Mouse (Mus musculus): ENCODE measurements around the gene Gm10334. TPM values are rescaled to one million over a fixed set of nuclear protein-coding genes. Genes with fewer than 3 reads are reported as not detected.
"Not testable (repeated sequence)": the region's sequence is repeated elsewhere in the genome, so short reads cannot be mapped to it uniquely, and the experiment has no call there.

Gm10334 gene
- polyA plus RNA-seq (2015; fragmentation: Nextera tagmentation; extraction: Ambion mirVana) = not detected in 2 replicates

- not testable (repeated sequence) for H3K4me2 ChIP-seq; H3K4me1 ChIP-seq; H3K36me3 ChIP-seq; H3K27ac ChIP-seq (replicated peaks); H3K9me3 ChIP-seq (replicated peaks); ATAC-seq (ENCODE audit: low FRiP score); H3K4me3 ChIP-seq (replicated peaks); H3K27me3 ChIP-seq (replicated peaks); H3K9ac ChIP-seq (replicated peaks)
Measured at GRCm38 (mm10) chr6:41446045-41446444, at the start of gene Gm10334. Gm10334 (minus strand) TSS chr6:41446145.

GRCm38 (mm10) chr6:41458632-41459031, 12.7 kb upstream of the Gm10334 start, which contains the start of gene Prss1:
Prss1 (plus strand) TSS chr6:41458932.
- H3K4me3 ChIP-seq (replicated peaks); ATAC-seq (ENCODE audit: low FRiP score); H3K27ac ChIP-seq (replicated peaks): not testable (repeated sequence)

GRCm38 (mm10) chr6:41442261-41442660, 3.7 kb downstream of the Gm10334 start:
- not testable (repeated sequence) for ATAC-seq (ENCODE audit: low FRiP score); H3K27me3 ChIP-seq (replicated peaks); H3K9ac ChIP-seq (replicated peaks); H3K27ac ChIP-seq (replicated peaks); H3K4me3 ChIP-seq (replicated peaks); H3K4me1 ChIP-seq; H3K9me3 ChIP-seq (replicated peaks); H3K4me2 ChIP-seq; H3K36me3 ChIP-seq
- 89% methylated on average over 2 of the region's 2 CpGs for WGBS

More at GRCm38 (mm10) chr6:41458632-41459031, 12.7 kb upstream of the Gm10334 start, which contains the start of gene Prss1:
- H3K4me2 ChIP-seq; H3K4me1 ChIP-seq; H3K27me3 ChIP-seq (replicated peaks); H3K36me3 ChIP-seq; H3K9me3 ChIP-seq (replicated peaks); H3K9ac ChIP-seq (replicated peaks): not testable (repeated sequence)

Other genes with a start within 250 kb of the Gm10334 start
- gene Try4, start 143.9 kb downstream of the Gm10334 start, polyA plus RNA-seq (2015; fragmentation: Nextera tagmentation; extraction: Ambion mirVana) = 0.72 TPM in 1 of 2 replicates, not detected in the other
- gene Try5, start 129.3 kb downstream of the Gm10334 start, polyA plus RNA-seq (2015; fragmentation: Nextera tagmentation; extraction: Ambion mirVana) = 0.27 and 0.79 TPM in 2 replicates
- gene Try10, start 92.0 kb downstream of the Gm10334 start, polyA plus RNA-seq (2015; fragmentation: Nextera tagmentation; extraction: Ambion mirVana) = 2.6 TPM in 1 of 2 replicates, not detected in the other
- 0.34 TPM in 1 of 2 replicates, not detected in the other for gene Prss3, start 68.5 kb downstream of the Gm10334 start, polyA plus RNA-seq (2015; fragmentation: Nextera tagmentation; extraction: Ambion mirVana)
- gene Gm5771, start 53.8 kb downstream of the Gm10334 start, polyA plus RNA-seq (2015; fragmentation: Nextera tagmentation; extraction: Ambion mirVana) = 0.47 TPM in 1 of 2 replicates, not detected in the other
- 2.3 TPM in 1 of 2 replicates, not detected in the other for gene Prss1, start 12.8 kb upstream of the Gm10334 start, polyA plus RNA-seq (2015; fragmentation: Nextera tagmentation; extraction: Ambion mirVana)
- 1.3 TPM in 1 of 2 replicates, not detected in the other for gene Prss2, start 75.6 kb upstream of the Gm10334 start, polyA plus RNA-seq (2015; fragmentation: Nextera tagmentation; extraction: Ambion mirVana)
- 38.0 and 46.7 TPM in 2 replicates for gene Ephb6, start 159.3 kb upstream of the Gm10334 start, polyA plus RNA-seq (2015; fragmentation: Nextera tagmentation; extraction: Ambion mirVana)
- 0.84 and 1.0 TPM in 2 replicates for gene Trpv6, start 190.3 kb upstream of the Gm10334 start, polyA plus RNA-seq (2015; fragmentation: Nextera tagmentation; extraction: Ambion mirVana)
- not detected in 2 replicates for gene Trpv5, start 234.6 kb upstream of the Gm10334 start, polyA plus RNA-seq (2015; fragmentation: Nextera tagmentation; extraction: Ambion mirVana)
- gene Llcfc1, start 238.3 kb upstream of the Gm10334 start, polyA plus RNA-seq (2015; fragmentation: Nextera tagmentation; extraction: Ambion mirVana) = not detected in 2 replicates

Data from neural tube, embryonic 15.5 days (tissue).